Comparison of ENCODE assay signal across 15 mouse cellular contexts in the genomic region with DNA sequence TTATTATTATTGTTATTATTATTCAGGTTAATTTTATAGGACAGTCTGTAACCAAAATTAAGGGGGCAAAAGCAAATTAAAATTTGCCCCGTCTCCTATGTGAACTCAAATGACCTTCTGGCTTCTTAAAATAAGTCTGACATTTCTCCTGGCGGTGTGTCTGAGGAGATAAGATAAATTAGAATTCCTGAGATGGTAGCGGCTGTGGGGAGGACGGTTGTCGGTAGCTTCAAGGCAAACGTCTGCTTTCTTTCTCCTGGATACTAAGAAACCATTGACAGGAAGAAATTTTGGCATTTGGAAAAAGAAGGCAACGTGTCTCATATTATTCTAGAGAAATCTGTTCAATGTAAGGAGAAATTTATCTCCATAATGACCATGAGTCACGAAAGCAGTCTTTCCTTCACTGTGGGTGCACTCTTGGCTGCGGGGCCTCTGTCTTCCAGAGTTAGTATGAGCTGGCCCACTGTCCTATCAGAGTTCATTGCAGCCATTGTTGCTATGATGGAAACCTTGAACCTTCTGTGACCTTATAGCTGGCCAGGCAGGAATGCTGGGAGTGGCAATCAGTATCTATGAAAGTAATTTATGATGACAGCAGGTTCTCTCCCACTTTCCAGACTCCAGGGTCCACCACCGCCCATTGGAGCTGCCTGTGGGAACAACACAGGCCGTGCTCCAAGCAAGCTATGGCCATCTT.
DNase-seq lines count a peak whose midpoint lies in the region; ATAC-seq and TF ChIP-seq lines count a peak whose summit lies in the region.
"Had no signal": no experiment of that assay in that cellular context is flagged by ENCODE, and none has a peak within 500 bp of the region (broad histone marks: within the 10 kb centered on the region; RNA-seq: fewer than 3 reads in every experiment).

No protein-coding gene starts in this region.

- H3K27ac ChIP-seq in midbrain, embryonic 14.5 days (replicated peaks; ENCODE audit: low read depth, low read length): no peak overlapping the region
- H3K27ac ChIP-seq in lung, postnatal 0 days (ENCODE audit: low read length): no peak overlapping the region
- H3K27ac ChIP-seq: limb, embryonic 13.5 days had no signal

- no peak overlapping the region for H3K4me2 ChIP-seq in midbrain, embryonic 14.5 days (ENCODE audit: low read length)
- H3K4me2 ChIP-seq in lung, postnatal 0 days (replicated peaks; ENCODE audit: low read depth, low read length): no peak overlapping the region
- H3K4me2 ChIP-seq: limb, embryonic 13.5 days had no signal

- no peaks in the 10 kb centered on the region for H3K9me3 ChIP-seq in midbrain, embryonic 14.5 days (ENCODE audit: control insufficient read depth, low read length)
- no peaks in the 10 kb centered on the region for H3K9me3 ChIP-seq in lung, postnatal 0 days (ENCODE audit: low read length)
- H3K9me3 ChIP-seq: limb, embryonic 13.5 days had no signal

- H3K4me1 ChIP-seq in midbrain, embryonic 14.5 days (ENCODE audit: control insufficient read depth, insufficient read depth, low read length): no peaks in the 10 kb centered on the region
- H3K4me1 ChIP-seq in lung, postnatal 0 days (ENCODE audit: insufficient read depth, low read depth, low read length): no peaks in the 10 kb centered on the region

- TF ChIP-seq CTCF in lung, postnatal 0 days (IDR thresholded peaks at IDR 0.05): no peak

- H3K4me3 ChIP-seq in midbrain, embryonic 14.5 days (replicated peaks; ENCODE audit: low read depth, low read length): no peak overlapping the region
- H3K4me3 ChIP-seq in lung, postnatal 0 days (ENCODE audit: low read depth, low read length): no peak overlapping the region
- H3K4me3 ChIP-seq: limb, embryonic 13.5 days had no signal

- WGBS in midbrain, embryonic 14.5 days: 84% methylated on average over 11 of the region's 11 CpGs
- WGBS in lung, postnatal 0 days: 47% methylated on average over 11 of the region's 11 CpGs

- ATAC-seq in midbrain, embryonic 14.5 days (ENCODE audit: low FRiP score, low TSS enrichment): no peak
- no peak for ATAC-seq in lung, postnatal 0 days
- ATAC-seq: midbrain, embryonic 16.5 days had no signal

- TF ChIP-seq EP300 in lung, postnatal 0 days (IDR thresholded peaks at IDR 0.05): no peak

- no peaks in the 10 kb centered on the region for H3K27me3 ChIP-seq in midbrain, embryonic 14.5 days (ENCODE audit: control insufficient read depth, insufficient read depth, low read length)
- H3K27me3 ChIP-seq in lung, postnatal 0 days (replicated peaks; ENCODE audit: insufficient read depth, low read length): no peaks in the 10 kb centered on the region
- H3K27me3 ChIP-seq: limb, embryonic 13.5 days had no signal

- H3K36me3 ChIP-seq in midbrain, embryonic 14.5 days (ENCODE audit: control insufficient read depth, insufficient read depth, low read length): no peaks in the 10 kb centered on the region
- H3K36me3 ChIP-seq in lung, postnatal 0 days (ENCODE audit: insufficient read depth, low read length): no peaks in the 10 kb centered on the region
- H3K36me3 ChIP-seq: limb, embryonic 13.5 days had no signal

- no peak overlapping the region for H3K9ac ChIP-seq in midbrain, embryonic 14.5 days (replicated peaks; ENCODE audit: low read length)
- no peak overlapping the region for H3K9ac ChIP-seq in lung, postnatal 0 days (replicated peaks; ENCODE audit: low read depth)
- H3K9ac ChIP-seq: limb, embryonic 13.5 days had no signal

- peak; percentile 21 for DNase-seq in adrenal gland, postnatal 14 days
- DNase-seq in adrenal gland, postnatal 25 days: no peak
- peak; percentile 24 for DNase-seq in ovary, adult 18-20 months (ENCODE audit: low spot score)
- no peak for DNase-seq in ovary, postnatal 10 days (ENCODE audit: low spot score)
- DNase-seq in heart, postnatal 4 days: peak; percentile 19
- DNase-seq in yolk sac, embryonic 10.5 days (ENCODE audit: low spot score): peak; percentile 38
- no peak for DNase-seq in midbrain, embryonic 14.5 days
- DNase-seq in lung, postnatal 0 days (ENCODE audit: low spot score): no peak
- DNase-seq: cerebellum, adult 9-10 months; kidney, adult 18-20 months; lung, adult 18-20 months; retina, postnatal 1 day; thymus, adult 18-20 months had no signal

Comparison
In these comparisons a context has a peak if more than half of its experiments do, and no peak if none do; other contexts are left out.
1. DNase-seq: peak in adrenal gland, postnatal 14 days (single experiment), ovary, adult 18-20 months (single experiment), heart, postnatal 4 days (single experiment) and yolk sac, embryonic 10.5 days (single experiment); none in adrenal gland, postnatal 25 days (single experiment), ovary, postnatal 10 days (single experiment), midbrain, embryonic 14.5 days (single experiment) and lung, postnatal 0 days (single experiment).